Mouse (Mus musculus) urinary bladder, adult 18-20 months (tissue): ENCODE results near the gene F2.
"Not testable (repeated sequence)": the region's sequence is repeated elsewhere in the genome, so short reads cannot be mapped to it uniquely, and the experiment has no call there.

Source experiments
- DNase-seq, 2 experiments: peaks; one replicate each; pipeline ENCODE4 v3.0.0; 2022; ENCODE audit warnings: low spot score in 2 of 2, mixed read lengths in 2 of 2

The F2 gene

DNA sequence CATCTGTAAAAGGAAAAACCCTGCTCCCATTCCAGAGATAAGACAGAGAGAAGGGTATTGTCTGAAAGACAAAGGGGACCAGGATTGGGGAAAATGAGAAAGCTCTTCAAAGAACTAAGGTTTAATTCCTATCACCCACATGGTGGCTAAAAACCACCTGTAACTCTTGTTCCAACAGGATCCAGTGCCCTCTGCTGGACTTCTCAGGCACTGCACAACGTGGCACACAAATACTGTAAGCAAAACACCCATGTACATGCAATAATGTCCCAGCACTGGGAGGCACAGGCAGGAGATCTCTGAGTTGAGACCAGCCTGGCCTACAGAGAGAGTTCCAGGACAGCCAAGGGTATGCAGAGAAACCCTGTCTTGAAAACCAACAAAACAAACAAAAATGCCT lies 10.5 kb upstream of the F2 start:
- no peak for DNase-seq

DNA sequence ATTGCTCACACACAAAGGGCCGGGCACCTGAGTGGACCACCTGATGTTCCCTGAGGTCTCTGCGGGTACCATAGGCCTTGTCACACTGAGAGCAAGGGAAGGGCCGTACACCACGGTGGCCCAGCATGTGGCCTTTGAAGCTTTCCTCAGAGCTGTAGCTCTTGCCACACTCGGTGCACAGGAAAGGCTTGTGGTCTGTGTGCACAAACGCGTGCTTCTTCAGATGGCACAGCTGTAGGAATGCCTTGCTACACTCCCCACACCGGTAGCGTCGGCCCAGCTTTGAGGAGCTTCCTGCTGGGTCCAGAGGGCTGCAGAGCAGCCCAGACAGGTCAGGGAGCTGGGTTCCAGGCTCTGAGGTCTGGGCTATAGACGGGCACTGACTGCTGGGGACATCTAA lies 9.6 kb upstream of the F2 start:
- DNase-seq = no peak

DNA sequence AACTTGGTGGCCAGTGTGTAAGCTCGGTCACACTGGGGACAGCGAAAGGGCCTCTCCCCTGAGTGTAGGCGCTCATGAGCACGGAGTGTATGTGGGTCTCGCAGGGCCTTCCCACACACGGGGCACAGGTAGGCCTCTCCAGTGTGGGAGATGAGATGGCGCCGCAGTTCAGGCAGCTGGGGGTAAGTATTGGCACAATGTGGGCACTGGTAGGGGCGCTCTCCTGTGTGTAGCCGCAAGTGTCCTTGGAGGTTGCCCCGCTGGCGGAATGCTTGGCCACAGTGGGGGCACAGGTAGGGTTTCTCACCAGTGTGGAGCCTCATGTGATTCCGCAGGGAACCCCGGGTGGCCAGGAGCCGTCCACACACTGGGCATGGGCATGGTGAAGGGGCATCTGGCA lies 9.1 kb upstream of the F2 start:
- no peak for DNase-seq

DNA sequence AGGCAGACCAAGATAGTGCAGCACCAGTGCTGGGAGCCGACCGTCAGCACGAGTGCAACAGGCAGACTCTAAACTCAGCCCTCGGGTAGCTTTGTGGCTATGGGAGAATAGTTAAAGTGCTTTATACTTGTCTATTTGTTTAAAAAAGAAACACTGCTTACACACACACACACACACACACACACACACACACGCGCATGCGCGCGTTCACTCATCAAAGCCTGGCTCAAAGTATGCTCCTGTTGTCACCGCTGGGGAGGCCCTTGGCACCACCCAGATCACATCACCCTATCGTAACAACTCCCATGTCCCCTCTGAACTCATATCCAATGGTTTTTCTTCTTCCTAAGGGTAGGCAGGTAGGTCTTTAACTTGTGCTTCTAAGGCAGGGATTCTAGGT lies 7.8 kb upstream of the F2 start:
- DNase-seq = no peak

DNA sequence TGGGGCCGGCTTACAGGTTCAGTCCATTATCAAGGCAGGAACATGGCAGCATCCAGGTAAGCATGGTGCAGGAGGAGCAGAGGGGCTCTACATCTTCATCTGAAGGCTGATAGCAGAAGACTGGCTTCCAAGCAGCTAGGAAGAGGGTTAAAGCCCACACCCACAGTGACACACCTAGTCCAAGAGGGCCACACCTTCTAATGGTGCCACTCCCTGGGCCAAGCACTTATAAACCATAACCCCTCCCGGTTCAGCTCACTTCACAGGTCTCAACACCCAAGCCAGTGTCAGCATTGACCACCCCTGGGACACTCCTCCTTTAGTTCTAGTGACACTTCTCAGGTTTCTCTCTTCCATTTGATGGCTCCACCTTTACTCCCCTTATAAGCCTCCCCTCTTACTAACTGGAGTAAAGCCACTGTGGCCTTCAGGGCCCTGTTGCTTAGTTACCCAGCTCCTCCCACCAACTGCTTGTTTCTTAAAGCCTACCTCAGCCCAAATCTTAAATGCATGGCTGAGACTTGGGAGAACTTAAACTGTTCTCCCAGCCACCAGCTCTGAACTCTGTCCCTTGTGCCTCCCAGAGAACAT lies 6.7 kb upstream of the F2 start:
- DNase-seq = no peak

DNA sequence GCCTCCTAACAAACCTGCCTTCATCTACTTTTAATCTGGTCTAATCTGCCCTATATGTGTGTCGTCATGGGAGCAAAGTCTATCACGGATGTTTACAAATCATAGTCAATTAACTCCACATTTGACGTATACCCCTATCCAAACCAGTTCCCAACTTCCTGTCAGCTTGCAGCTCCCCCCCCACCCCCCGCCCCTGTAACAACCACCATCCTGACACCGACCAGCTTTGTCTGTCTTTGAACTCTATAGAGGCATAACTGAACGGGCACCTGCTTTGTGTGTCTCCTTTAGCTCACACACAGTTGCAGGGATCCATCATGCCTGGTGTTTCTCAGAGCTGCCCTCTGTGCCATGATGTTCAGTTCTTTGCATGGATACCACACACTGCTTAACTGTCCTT lies 2.7 kb upstream of the F2 start:
- no peak for DNase-seq

DNA sequence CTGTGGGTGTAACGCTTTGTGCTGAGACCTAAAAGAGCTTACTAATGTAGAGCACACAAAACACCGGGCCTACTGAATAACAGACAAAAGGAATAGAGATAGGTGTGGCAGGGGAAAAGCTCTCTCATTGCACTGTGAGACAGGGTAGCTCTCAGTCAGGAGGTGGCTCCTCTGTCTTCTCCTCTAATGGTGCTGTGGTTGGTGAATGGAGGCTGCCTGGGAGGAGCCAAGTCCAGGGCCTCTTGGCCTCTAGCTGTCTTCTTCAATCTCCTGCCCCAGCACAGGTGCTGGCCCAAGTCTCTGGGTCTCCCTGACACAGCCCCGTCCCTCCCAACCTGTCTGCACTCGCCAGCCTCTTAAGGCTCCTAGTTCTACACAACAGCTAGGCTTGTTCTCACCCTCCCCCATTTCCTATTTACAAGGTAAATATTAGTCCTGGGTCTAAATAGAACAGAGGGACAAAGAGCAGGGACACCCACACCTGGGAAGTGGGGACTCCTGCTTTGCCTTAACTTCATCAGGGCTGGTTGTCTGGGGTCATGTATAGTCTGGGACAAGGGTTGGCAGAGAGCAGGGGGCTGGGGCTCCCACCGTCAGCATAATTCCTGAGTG lies 619 bp upstream of the F2 start:
- peak in 1 of 2 experiments; percentile 48 for DNase-seq

DNA sequence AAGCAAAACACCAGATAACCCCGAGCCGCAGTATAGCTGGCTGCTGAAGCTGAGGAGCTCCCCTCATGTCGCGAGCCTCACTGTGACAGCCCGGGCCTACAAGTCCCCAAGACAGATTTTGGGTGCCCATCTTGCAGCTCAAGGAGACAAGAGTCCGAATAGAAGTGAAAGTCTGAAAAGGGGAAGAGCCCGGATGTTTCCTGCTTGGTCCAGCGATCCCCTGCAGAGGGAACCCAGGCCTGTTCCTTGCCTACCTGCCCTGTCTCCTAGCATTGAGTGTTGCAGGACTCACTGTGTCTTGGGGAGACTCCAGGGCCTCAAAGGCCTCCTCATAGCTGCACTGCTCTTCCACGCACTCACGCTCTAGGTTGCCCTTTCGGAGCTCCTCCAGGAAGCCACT lies 728 bp downstream of the F2 start:
- no peak for DNase-seq

DNA sequence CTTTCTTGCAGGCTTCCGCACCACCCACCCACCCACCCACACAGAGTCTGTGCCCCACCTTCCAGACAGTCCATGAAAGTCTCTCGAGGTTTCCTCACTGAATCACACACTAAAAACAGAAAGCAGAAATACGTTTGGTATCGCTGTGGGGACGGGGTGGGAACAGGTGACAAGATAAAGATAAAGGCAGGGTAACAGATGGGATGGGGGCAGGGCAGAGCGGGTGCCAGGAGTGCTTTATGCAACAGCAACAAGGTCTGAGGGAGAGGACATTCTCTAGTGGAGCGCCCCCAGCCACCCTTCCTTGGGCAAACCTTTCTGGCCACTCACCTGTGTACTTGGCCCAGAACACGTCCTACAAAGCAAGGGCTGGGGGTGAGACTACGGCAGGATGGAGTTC lies 1.4 kb downstream of the F2 start:
- no peak for DNase-seq

DNA sequence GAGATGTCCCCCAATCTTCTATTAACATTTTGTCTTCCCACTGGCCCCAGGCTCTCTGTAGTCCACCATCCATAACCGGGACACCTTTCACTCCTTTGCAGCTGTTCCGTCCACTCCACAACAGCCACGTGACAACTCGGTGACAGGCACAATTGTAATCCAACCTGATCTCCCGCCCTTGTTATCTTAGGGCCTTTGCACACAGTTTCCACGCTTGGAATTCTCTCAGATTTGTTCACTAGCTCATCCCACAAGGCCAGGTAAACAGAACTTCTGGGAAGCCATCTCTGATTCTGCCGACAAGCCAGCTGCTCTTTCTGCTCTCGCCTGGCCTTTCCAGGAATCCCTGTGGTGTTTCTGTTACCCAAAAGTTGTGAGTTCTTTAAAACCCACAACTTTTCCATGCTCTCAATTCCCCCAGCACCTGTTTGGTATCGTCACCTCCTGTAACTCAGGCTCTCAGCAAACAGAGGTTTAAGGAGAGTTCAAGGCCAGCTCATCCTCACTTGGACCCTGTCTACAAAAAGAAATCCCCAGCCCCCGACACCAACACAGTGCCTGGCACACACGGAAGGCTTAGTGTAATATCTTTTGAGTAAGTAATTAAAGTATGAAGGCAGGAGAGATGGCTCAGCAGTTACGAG lies 2.8 kb downstream of the F2 start:
- DNase-seq = no peak

DNA sequence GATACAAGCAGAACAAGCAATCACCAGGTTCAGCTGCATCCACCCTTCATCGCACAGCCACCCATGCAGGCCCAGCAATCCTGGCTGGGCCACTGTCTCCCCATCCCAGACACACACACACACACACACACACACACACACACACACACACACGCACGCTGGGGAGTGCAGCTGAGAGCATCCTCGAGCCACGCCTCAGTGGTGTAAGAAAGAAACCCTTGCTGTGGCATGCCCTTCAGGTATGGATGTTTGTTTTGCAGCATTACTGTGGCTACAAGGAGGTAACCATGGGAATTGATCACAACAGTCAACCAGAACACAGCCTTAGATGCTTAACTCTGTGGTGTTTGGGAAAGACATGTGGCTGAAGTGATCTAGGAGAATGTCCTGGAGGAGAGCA lies 3.9 kb downstream of the F2 start:
- DNase-seq = no peak

DNA sequence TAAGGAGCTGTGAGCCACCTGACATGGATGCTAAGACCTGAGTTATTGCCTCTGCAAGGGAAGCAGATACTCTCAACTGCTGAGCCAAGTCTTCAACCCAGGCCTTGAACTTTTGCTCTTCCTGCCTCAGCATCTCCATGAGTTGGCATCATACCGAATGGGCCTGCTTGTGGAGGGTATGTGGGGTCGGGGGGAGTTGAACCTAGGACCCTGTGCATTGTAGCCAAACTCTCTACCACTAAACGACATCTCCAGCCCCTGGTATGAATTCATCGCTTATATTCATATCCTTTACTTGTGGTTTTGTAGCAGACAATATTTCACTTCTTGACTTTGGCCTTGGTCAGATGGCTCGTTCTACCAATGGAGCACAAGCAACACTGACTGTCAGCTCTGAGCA lies 4.4 kb downstream of the F2 start:
- no peak for DNase-seq

DNA sequence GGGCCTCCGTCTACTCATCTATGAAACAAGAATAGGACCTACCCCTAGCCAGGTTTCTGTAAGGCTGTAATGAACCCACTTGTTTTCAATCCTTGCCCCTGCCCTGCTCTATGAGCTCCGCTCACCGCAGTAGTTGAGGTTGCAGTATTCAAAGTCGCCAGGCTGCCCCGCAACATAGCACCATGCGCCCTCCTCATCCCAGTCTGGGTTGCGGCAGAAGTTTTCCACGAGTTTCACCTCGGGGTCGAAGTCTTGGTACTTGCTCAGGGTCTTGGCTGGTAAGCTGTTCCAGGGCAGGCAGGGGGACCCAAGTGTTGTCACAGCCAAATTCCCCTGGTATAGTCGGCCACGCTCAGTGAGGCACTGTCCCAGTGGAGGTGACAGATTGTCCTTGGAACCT lies 5.8 kb downstream of the F2 start:
- no peak for DNase-seq

DNA sequence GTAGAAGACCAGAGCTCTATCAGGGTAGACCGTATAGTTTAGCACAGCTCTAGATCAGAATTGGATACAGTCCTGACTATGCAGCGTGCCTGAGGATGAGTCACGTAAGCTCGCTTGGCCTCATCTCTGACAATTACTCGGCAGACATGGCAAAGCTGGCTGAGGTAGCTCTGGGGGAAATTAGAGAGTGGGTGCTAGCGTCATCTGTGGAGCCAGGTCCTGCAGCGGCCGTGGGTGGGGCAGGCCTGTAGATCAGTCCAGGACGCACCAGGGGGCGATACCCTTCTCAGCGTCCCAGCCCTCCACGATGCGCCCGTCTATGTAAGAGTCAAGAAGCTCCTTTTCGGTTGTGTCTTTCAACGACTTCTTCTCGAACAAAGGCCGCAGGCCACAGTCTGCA lies 6.5 kb downstream of the F2 start:
- DNase-seq = no peak

DNA sequence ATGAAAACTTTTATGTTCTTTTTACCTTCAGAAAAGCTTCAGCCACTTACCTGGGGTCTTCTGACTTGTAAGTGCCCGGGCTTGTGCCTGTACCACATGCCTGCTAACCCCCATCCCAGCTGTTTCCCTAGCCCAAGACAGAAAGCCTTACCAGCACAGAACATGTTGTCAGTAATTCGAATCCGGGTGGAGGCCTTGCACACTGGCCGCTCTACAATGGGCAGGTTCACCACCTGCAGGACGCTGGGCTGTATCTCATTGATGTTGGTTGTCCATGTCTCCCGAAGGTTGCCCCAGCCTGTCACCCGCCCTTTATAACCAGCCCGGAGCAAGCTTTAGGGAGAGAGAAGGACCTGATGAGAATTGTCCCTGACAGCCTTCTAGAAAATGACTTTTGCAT lies 8.0 kb downstream of the F2 start:
- no peak for DNase-seq

DNA sequence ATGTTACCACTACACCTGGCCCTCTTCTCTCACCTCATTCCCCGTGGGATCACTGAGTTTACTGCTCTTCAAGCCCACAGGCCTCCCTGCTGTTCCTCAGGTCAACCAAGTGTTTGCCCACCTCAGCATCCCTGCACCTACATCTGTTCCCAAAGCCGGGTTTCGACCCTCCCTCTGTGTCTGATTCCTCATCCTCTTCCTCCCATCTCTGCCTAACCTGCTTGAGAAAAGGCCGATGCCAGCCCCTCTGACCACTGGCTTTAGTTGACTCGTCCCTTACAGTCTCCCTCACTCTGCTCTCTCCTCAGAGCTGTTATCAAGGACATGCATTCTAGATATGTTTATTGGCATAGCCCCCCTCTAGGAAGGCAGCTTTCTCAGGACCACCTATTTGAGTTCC lies 8.7 kb downstream of the F2 start:
- no peak for DNase-seq

DNA sequence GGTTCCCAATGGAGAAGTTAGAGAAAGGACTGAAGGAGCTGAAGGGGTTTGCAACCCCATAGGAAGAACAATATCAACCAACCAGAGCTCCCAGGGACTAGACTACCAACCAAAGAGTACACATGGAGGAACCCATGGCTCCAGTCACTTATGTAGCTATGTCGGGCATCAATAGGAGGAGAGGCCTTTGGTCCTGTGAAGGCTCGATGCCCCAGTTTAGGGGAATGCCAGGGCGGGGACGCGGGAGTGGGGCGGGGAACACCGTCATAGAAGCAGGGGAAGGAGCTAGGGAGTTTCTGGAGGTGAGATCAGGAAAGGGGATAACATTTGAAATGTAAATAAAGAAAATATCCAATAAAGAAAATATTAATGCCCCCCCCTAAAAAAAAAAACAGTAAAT lies 12.8 kb downstream of the F2 start:
- DNase-seq = not testable (repeated sequence)

DNA sequence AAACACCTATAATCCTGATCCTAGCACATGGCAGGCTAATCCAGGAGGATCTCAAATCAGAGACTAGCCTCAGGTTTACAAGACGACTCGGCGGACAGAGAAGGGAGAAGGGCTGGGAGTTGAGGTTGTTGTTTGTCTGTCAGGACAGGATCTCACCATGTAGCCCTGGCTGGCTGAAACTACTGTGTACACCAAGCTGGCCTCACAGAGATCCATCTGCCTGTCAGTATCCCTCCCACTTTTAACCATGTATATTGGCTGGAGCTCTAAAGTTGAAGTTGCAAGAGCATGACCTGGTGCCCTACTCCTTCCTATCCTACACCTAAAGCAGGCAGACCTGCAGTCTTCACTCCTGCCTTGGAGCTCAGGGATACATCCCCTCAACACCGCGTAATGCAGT lies 13.9 kb downstream of the F2 start:
- no peak for DNase-seq

DNA sequence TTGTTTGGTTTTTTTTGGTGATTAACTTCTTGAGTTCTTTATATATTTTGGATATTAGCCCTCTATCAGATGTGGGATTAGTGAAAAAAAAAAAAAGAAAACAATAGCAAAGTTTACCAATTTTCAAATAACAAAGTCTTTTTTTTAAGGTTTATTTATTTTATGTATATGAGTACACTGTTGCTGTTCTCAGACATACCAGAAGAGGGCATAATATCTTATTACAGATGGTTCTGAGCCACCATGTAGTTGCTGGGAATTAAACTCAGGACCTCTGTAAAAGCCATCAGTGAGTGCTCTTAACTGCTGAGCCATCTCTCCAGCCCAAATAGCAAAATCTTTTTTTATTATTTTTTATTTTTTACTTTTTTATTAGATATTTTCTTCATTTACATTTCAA lies 26.8 kb downstream of the F2 start:
- DNase-seq = not testable (repeated sequence)

DNA sequence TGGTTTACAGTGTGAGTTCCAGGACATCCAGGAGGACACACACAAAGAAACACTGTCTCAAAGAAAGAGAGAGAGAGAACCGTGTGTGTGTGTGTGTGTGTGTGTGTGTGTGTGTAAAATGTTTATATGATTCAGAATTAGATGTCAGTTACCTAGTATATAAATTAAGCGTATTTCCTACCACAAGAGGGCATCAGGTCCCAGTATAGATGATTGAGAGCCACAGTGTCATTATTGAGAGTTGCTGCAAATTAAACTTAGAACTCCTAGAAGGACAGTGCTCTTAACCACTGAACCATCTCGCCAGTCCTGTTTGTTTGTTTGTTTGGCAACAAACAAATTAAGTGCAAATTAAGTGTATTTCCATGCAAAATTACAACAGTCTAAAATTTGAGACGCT lies 33.8 kb downstream of the F2 start:
- DNase-seq = no peak

DNA sequence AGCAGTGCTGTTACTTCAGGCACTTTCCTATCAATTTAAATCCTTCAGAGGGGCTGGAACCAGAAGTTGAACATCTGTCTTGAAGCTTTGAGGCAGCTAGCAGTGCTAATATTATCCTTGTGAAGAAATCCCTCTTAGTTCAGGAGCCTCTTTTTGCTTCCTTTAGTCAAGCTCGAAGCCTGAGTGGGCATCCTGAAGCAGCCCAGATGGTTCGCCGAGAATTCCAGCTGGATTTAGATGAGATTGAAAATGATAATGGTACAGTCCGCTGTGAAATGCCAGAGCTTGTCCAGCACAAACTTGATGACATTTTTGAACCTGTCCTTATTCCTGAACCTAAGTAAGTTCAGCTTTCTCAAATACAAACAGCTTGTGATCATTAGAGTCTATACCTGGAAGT lies 35.7 kb downstream of the F2 start:
- no peak for DNase-seq

DNA sequence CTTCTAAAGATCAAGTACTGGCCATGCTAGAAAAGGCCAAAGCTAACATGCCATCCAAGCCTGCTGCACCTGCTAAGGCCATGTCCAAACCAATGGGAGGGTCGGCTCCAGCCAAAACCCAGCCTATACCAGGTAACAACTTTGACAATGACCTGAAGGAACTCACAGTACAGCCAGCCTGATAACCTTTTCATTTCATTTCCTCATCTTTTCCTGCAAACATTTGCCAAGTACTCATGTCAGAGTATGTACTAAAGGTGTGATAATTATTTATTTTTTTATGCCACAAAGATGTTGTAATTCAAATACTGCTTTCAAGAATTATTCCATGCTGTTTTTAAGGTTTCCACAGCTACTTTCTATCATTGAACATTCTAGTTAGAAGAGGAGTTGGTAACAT lies 50.0 kb downstream of the F2 start:
- DNase-seq = no peak

DNA sequence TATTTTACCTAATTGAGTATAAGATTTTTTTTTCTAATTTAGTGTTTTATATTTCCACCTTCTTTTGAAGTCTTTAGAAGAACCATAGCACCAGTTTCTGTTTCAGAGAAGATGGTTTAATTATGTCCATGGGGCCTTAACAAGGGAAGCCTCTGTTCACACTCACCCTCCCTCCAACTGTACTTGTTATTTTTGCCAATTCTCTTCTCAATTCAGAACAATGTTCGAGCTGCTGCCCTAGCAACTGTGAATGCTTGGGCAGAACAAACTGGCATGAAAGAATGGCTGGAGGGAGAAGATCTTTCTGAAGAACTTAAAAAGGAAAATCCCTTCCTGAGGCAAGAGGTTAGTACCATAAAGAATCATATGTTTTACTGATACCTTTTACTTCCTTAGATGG lies 55.3 kb downstream of the F2 start:
- DNase-seq = no peak
